Mouse (Mus musculus) C2C12 (cell line): ENCODE measurements around the gene Smim24.

ENCODE experiments used
- CTCF ChIP-seq: IDR thresholded peaks from one replicate; pipeline ENCODE4 v1.5.1; 2011; ENCODE audit not compliant: control insufficient read depth, insufficient read depth, insufficient read length
- USF1 ChIP-seq: IDR thresholded peaks from one replicate; pipeline ENCODE4 v1.6.1; 2011; ENCODE audit warnings: low read depth, mild to moderate bottlenecking, control low read depth, moderate library complexity

GRCm38 (mm10) chr10:81408424-81408729 lies 15.5 kb downstream of the Smim24 start:
- TF ChIP-seq CTCF (no peak), USF1 (no peak)
